Mouse (Mus musculus) neutrophil, adult 65 days (primary cell): ENCODE results near the gene Sh3rf1. TPM values are rescaled to one million over a fixed set of nuclear protein-coding genes. Genes with fewer than 3 reads are reported as not detected.

ENCODE experiments used
- total RNA-seq: library from RNA; stranded (reverse); gene quantifications from 2 replicates; pipeline ENCODE4 v1.2.4, GENCODE M21; 2023

The Sh3rf1 gene
- total RNA-seq = 3.1 and 6.2 TPM in 2 replicates

DNA sequence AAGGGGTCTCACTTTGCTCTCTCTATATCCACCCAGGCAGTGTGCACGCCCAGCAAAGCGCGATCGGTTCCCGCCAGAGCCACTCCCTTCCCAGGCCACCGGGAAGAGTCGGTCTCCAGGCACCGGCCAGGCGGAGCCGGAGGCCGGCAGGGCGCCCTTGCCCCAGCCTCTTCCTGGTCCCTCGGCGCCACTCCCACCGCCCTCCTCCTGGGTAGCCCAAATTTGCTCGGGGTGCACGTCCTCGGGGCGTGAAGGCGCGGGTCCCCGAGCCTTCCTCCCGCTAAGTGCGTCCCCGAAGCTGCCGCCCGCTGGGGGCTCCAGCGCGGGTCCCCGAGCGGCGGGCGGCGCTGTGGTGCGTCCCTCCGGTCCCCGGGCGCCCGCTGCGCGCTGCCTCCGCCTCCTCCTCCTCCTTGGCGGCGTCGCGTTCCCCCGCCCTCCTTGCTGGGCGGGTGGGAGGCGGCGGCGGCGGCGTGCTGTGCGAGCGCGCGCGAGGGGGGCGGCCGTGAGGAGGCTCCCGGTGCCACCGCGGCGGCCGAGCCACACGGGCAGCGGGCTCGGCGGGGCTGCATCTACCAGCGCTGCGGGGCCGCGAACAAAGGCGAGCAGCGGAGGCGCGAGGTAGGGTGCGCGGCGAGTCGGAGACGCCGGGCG, at the start of gene Sh3rf1:
Sh3rf1 (plus strand) TSS at position 144 of the 651 bp plus-strand sequence.

Other genes with a start within 250 kb of the Sh3rf1 start
- gene Clcn3, start 240.6 kb upstream of the Sh3rf1 start, total RNA-seq = 14.3 and 19.4 TPM in 2 replicates
- 3.1 and 3.3 TPM in 2 replicates for gene Nek1, start 230.7 kb upstream of the Sh3rf1 start, total RNA-seq